Mouse (Mus musculus) kidney, postnatal 14 days (tissue): Measurements from ENCODE around the gene Clmp.
"Not testable (repeated sequence)": the region's sequence is repeated elsewhere in the genome, so short reads cannot be mapped to it uniquely, and the experiment has no call there.

ENCODE experiments used
- DNase-seq: peaks from one replicate; pipeline ENCODE4 v3.0.0; 2022; ENCODE audit warnings: mixed read lengths

The Clmp gene

GRCm38 (mm10) chr9:40780892-40781725 lies 95.3 kb downstream of the Clmp start:
- peak; percentile 29 for DNase-seq

GRCm38 (mm10) chr9:40781726-40782581 lies 96.2 kb downstream of the Clmp start:
- peak; percentile 71 for DNase-seq

- DNase-seq: peak; percentile 80
Observed at GRCm38 (mm10) chr9:40783641-40784373, 98.0 kb downstream of the Clmp start.

- no peak for DNase-seq
Observed at GRCm38 (mm10) chr9:40784374-40784967, 98.7 kb downstream of the Clmp start.

GRCm38 (mm10) chr9:40785452-40785851 lies 99.7 kb downstream of the Clmp start:
- DNase-seq: no peak

- not testable (repeated sequence) for DNase-seq
Observed at GRCm38 (mm10) chr9:40786820-40787219, 101.1 kb downstream of the Clmp start.

- DNase-seq: no peak
Observed at GRCm38 (mm10) chr9:40791864-40792633, 106.3 kb downstream of the Clmp start.

- DNase-seq: no peak
Observed at GRCm38 (mm10) chr9:40793581-40793980, 107.8 kb downstream of the Clmp start.

- DNase-seq: no peak
Observed at GRCm38 (mm10) chr9:40794251-40794650, 108.5 kb downstream of the Clmp start.

- DNase-seq: no peak
Observed at GRCm38 (mm10) chr9:40794926-40795325, 109.2 kb downstream of the Clmp start.

- DNase-seq: no peak
Observed at GRCm38 (mm10) chr9:40795562-40795961, 109.8 kb downstream of the Clmp start.

GRCm38 (mm10) chr9:40796054-40796453 lies 110.3 kb downstream of the Clmp start:
- no peak for DNase-seq

GRCm38 (mm10) chr9:40798247-40798960 lies 112.6 kb downstream of the Clmp start:
- no peak for DNase-seq

GRCm38 (mm10) chr9:40799112-40799511 lies 113.3 kb downstream of the Clmp start:
- no peak for DNase-seq

GRCm38 (mm10) chr9:40799837-40800501 lies 114.2 kb downstream of the Clmp start:
- peak; percentile 88 for DNase-seq

- DNase-seq: peak; percentile 100
Observed at GRCm38 (mm10) chr9:40800675-40801612, 115.2 kb downstream of the Clmp start, which contains the start of gene Hspa8. Gene Hspa8 (plus strand): TSS chr9:40800984.

GRCm38 (mm10) chr9:40801614-40802532 lies 116.1 kb downstream of the Clmp start:
- DNase-seq: peak; percentile 59

- DNase-seq: not testable (repeated sequence)
Observed at GRCm38 (mm10) chr9:40802533-40802875, 116.7 kb downstream of the Clmp start.
